Mouse (Mus musculus) neural tube, embryonic 13.5 days (tissue): ENCODE measurements around the gene Gm17490. TPM values are rescaled to one million over a fixed set of nuclear protein-coding genes. Genes with fewer than 3 reads are reported as not detected.

ENCODE experiments used
- ATAC-seq: fragments of 200-750 bp; cut with Nextera tagmentation; 2 replicates; pipeline ENCODE4 v1.8.0; 2017; ENCODE audit warnings: low read depth, mild to moderate bottlenecking, moderate TSS enrichment, moderate library complexity
- H3K27ac ChIP-seq: fragments of 300-500 bp; sonication (generic); replicated peaks from 2 replicates; pipeline ENCODE4 v1.5.1; 2015; ENCODE audit warnings: moderate library complexity, mild to moderate bottlenecking, inconsistent platforms
- H3K27me3 ChIP-seq: fragments of 300-500 bp; sonication (generic); 2 replicates; pipeline ENCODE4 v1.6.1; 2015; ENCODE audit warnings: mild to moderate bottlenecking, inconsistent platforms
- H3K36me3 ChIP-seq: fragments of 300-500 bp; sonication (generic); 2 replicates; pipeline ENCODE4 v1.6.1; 2015; ENCODE audit warnings: mild to moderate bottlenecking, inconsistent platforms
- H3K4me1 ChIP-seq: fragments of 300-500 bp; sonication (generic); replicated peaks from 2 replicates; pipeline ENCODE4 v1.6.1; 2015; ENCODE audit warnings: inconsistent platforms
- H3K4me2 ChIP-seq: fragments of 300-500 bp; sonication (generic); 2 replicates; pipeline ENCODE4 v1.6.1; 2015; ENCODE audit warnings: inconsistent platforms, mild to moderate bottlenecking, moderate library complexity
- H3K4me3 ChIP-seq: fragments of 300-500 bp; sonication (generic); 2 replicates; pipeline ENCODE4 v1.5.1; 2015; ENCODE audit warnings: mild to moderate bottlenecking, inconsistent platforms
- H3K9ac ChIP-seq: fragments of 300-500 bp; sonication (generic); 2 replicates; pipeline ENCODE4 v1.6.1; 2015; ENCODE audit warnings: moderate library complexity, mild to moderate bottlenecking, inconsistent platforms
- H3K9me3 ChIP-seq: fragments of 300-500 bp; sonication (generic); 2 replicates; pipeline ENCODE4 v1.6.1; 2016; ENCODE audit warnings: inconsistent platforms
- WGBS: fragments of 180-500 bp; shearing (Covaris S2); methylation state at CpG from one replicate; pipeline ENCODE4 v1.1.7; 2015; 5-methylcytosine and 5-hydroxymethylcytosine counted together
- polyA plus RNA-seq: library from polyadenylated mRNA; unstranded; fragments of >200 nt; fragmentation: Nextera tagmentation; extraction: Ambion mirVana; gene quantifications from 2 replicates; pipeline ENCODE4 v1.2.1, GENCODE M21; 2015

Gene Gm17490
- polyA plus RNA-seq, 1 experiment from 2014 or later = not detected

DNA sequence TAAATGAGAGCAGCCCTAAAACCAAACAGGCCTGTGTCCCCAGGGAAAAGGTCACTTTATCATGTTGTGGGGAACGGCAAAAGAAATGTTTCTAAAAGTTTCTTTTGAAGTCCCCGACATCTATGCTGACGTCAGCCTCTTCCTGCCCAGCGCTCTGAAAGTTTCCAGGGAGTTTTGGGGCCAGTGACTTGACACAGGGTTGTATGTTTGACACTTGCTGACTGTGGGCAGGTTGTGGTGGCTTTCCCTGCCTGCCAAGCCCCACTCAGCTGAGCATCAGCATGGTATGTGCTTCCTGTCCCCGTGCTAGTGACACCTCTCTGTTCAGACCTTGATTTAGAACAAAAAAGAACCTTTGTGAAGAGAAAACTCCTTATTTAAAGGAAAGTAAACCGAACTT, 27.3 kb upstream of the Gm17490 start:
- Histone ChIP-seq H3K27me3 (no peaks in the 10 kb centered on the region), H3K4me2 (no peak overlapping the region), H3K9me3 (no peaks in the 10 kb centered on the region), H3K36me3 (no peaks in the 10 kb centered on the region), H3K4me3 (no peak overlapping the region), H3K9ac (no peak overlapping the region), H3K27ac (no peak overlapping the region), H3K4me1 (no peaks in the 10 kb centered on the region)
- no peak for ATAC-seq
- WGBS = 66% methylated on average over 6 of the region's 6 CpGs

DNA sequence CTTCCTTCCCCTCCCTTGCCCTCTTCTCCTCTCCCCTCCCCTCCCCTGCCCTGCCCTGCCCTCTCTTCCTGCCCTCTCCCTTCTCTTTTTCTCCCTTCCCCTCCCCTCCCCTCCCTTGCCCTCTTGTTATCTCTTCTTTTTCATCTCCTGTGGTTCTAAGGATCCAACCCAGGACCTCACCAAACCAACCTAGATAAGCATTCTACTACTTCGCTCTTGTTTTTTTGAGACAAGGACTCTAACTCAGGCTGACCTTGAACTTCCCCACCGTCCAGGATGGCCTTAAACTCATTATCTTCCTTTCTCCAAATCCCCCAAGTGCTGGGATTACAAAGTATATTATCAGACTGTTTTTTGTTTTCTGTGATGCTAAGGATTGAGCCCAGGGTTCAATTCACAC, 26.7 kb upstream of the Gm17490 start:
- no peaks in the 10 kb centered on the region for H3K36me3 ChIP-seq
- no peak for ATAC-seq
- no peak overlapping the region for H3K4me3 ChIP-seq
- no peak overlapping the region for H3K4me2 ChIP-seq
- H3K9me3 ChIP-seq = no peaks in the 10 kb centered on the region
- 75% methylated on average over 2 of the region's 2 CpGs for whole genome bisulfite sequencing
- no peaks in the 10 kb centered on the region for H3K27me3 ChIP-seq
- no peak overlapping the region for H3K9ac ChIP-seq
- H3K4me1 ChIP-seq = no peaks in the 10 kb centered on the region
- no peak overlapping the region for H3K27ac ChIP-seq

DNA sequence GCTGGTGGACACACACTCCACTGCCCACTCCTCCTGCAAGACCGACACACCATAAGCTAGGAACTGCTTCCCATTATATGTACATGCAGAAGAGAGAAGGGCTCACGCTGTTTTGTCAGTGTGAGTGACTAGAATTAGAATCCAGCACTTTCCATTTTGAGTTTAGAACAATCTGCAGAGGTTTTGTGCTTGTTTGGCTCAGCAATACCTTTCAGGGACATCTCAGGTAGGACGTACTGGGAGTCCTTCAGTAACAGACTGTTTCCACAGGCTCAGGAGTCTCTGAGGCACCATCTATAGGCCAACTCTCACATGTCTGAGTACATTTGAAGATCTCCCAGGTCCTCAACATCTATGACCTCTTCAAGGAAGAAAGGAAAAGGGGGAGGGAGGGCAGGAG, 26.1 kb upstream of the Gm17490 start:
- Histone ChIP-seq H3K27ac (no peak overlapping the region), H3K9me3 (no peaks in the 10 kb centered on the region), H3K4me3 (no peak overlapping the region), H3K4me1 (no peaks in the 10 kb centered on the region), H3K4me2 (no peak overlapping the region), H3K27me3 (no peaks in the 10 kb centered on the region), H3K36me3 (no peaks in the 10 kb centered on the region), H3K9ac (no peak overlapping the region)
- 88% methylated on average over 3 of the region's 3 CpGs for WGBS
- no peak for ATAC-seq

DNA sequence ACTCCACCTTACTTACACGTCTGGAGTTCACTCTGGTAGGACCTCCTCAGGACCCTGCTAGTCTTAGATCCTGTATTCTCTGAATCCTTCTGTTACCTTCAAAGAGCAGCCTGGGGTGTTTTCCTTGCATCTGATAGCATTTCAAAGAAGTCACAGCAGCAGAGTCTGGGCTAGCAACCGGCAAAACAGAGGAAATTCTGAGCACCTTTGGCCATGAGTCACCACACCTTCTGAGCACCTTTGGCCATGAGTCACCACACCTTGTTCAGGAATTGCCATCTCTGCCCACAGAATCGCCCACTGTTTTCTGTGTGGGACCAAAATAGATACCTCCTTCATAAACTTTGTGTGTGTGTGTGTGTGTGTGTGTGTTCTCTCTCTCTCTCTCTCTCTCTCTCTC, 25.4 kb upstream of the Gm17490 start:
- H3K4me3 ChIP-seq = no peak overlapping the region

DNA sequence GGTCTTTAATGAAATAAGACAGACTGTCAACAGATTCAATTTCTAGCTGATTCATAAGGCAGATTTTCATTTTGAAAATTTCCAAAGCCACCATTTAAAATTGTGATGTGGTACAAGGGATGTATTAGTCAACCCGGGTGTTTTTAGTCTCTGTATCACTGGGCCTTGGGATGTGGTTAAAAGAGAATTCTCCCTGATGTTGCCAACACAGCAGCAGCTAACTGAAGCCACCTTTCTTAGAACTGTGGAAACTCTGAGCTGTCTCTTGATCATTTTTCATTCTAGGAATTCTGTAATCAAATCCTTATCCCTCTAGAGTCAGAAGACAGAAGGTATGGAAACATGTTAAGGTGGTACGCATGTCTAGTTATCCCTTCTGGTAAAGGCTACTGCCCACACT, 19.2 kb upstream of the Gm17490 start:
- no peak overlapping the region for H3K4me3 ChIP-seq
- no peaks in the 10 kb centered on the region for H3K36me3 ChIP-seq
- no peak for ATAC-seq
- no peaks in the 10 kb centered on the region for H3K9me3 ChIP-seq
- WGBS = 88% methylated on average over 2 of the region's 2 CpGs
- no peak overlapping the region for H3K9ac ChIP-seq
- H3K4me1 ChIP-seq = no peaks in the 10 kb centered on the region
- no peak overlapping the region for H3K27ac ChIP-seq
- no peaks in the 10 kb centered on the region for H3K27me3 ChIP-seq
- H3K4me2 ChIP-seq = no peak overlapping the region

More for the DNA sequence above, 25.4 kb upstream of the Gm17490 start:
- Histone ChIP-seq H3K4me1 (no peaks in the 10 kb centered on the region), H3K4me2 (no peak overlapping the region), H3K27ac (no peak overlapping the region), H3K9me3 (no peaks in the 10 kb centered on the region), H3K9ac (no peak overlapping the region), H3K27me3 (no peaks in the 10 kb centered on the region), H3K36me3 (no peaks in the 10 kb centered on the region)
- 57% methylated on average over 3 of the region's 3 CpGs for WGBS
- no peak for ATAC-seq

DNA sequence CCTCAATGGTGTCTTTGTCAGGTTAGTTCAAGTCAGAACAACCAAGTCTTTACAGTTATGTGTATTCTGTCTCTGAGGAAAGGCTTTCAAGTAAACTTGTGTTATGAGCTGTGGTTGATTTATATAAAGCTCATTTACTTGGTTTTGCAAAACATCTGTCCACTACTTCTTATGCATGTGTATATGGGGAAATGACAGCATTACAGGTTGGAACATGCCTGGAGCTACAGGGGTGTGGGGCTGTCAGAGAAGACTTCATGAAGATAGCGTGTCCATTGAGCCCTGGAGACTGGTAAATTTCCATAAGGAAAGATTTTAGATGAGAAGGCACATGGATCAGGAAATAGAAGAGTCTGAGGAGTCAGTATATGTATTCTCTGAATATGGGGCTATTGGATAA, 18.0 kb upstream of the Gm17490 start:
- no peaks in the 10 kb centered on the region for H3K36me3 ChIP-seq
- H3K4me1 ChIP-seq = no peaks in the 10 kb centered on the region
- no peaks in the 10 kb centered on the region for H3K27me3 ChIP-seq
- no peak overlapping the region for H3K9ac ChIP-seq
- H3K27ac ChIP-seq = no peak overlapping the region
- no peaks in the 10 kb centered on the region for H3K9me3 ChIP-seq
- H3K4me3 ChIP-seq = no peak overlapping the region
- ATAC-seq = no peak
- no peak overlapping the region for H3K4me2 ChIP-seq
- 91% methylated on average over 1 of the region's 1 CpGs for WGBS

DNA sequence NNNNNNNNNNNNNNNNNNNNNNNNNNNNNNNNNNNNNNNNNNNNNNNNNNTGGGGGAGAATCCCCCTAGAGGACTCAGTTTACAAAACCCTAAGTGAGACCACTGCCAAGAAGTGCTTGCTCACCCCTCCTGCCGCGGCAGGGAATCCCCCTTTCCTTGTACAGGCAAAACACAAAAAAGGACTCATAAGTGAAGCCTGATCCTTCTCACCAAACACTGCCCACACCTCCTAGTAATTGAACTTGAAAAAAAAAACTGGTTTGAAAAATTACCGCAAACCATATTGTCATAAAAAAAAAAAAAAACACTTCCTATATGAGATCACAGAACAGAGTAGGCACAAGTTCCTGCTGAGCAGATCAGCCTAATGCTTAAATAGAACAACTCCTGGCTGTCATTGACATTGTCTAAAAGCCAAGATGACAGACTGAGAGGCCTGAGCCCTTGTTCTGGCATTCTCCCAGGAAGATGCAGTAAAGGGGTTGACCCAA, 16.4 kb upstream of the Gm17490 start, which contains the start of gene Il2ra:
Gene Il2ra, plus strand, starts transcription at position 357 of the 491 bp plus-strand sequence.
- H3K9ac ChIP-seq = no peak within 1 kb of the TSS
- no peak within 1 kb of the TSS for H3K27ac ChIP-seq
- 90% methylated on average over 3 of the region's 3 CpGs for WGBS
- no peaks in the 10 kb centered on the region for H3K4me1 ChIP-seq
- H3K4me2 ChIP-seq = no peak within 1 kb of the TSS
- H3K4me3 ChIP-seq = no peak within 1 kb of the TSS
- H3K27me3 ChIP-seq = no peaks in the 10 kb centered on the region
- ATAC-seq = no peak
- H3K36me3 ChIP-seq = no peaks in the 10 kb centered on the region
- H3K9me3 ChIP-seq = no peaks in the 10 kb centered on the region

DNA sequence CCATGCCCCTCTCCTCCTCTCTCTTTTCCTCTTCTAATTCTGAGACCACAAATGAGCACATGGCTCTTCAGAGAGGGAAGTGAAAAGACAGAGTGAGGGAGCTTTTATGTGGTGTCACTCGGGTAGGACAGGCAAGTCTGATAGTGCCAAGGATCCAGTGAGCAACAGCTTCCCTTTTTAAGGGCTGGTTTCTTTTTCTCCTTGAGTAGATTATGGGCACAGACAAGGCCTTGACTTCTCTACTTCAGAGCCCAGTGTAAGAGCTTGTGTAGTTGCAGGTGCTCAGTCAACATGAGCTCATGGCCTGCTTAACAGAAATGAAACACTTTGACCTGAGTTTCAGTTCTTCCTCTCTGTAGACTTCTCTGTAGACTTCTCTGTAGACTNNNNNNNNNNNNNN, 11.1 kb upstream of the Gm17490 start:
- WGBS = 83% methylated on average over 1 of the region's 1 CpGs

DNA sequence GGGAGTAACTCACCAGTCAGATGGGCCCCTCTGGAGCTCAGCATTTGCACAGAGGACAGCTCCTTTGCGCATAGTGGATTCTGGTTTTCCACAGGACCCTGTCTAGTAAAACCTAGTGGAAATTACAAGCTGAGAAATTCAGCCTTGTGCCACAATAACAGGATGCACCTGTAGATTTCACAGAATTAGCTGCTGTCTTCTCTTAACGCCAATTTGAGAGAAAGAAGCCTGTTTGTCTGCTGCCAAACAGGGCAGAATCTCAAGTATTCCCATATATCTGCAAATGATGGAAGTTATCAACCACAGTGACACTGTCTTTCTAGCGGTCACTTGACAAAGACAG, 10.0 kb upstream of the Gm17490 start:
- WGBS = 78% methylated on average over 3 of the region's 3 CpGs
- Histone ChIP-seq H3K4me3 (no peak overlapping the region), H3K9me3 (no peaks in the 10 kb centered on the region), H3K36me3 (no peaks in the 10 kb centered on the region), H3K4me2 (no peak overlapping the region), H3K9ac (no peak overlapping the region), H3K4me1 (no peaks in the 10 kb centered on the region), H3K27me3 (no peaks in the 10 kb centered on the region), H3K27ac (no peak overlapping the region)
- no peak for ATAC-seq

More for the DNA sequence above, 11.1 kb upstream of the Gm17490 start:
- no peak for ATAC-seq
- H3K27ac ChIP-seq = no peak overlapping the region
- H3K9ac ChIP-seq = no peak overlapping the region
- H3K9me3 ChIP-seq = no peaks in the 10 kb centered on the region
- no peak overlapping the region for H3K4me3 ChIP-seq
- H3K27me3 ChIP-seq = no peaks in the 10 kb centered on the region
- no peak overlapping the region for H3K4me2 ChIP-seq
- H3K36me3 ChIP-seq = no peaks in the 10 kb centered on the region
- no peaks in the 10 kb centered on the region for H3K4me1 ChIP-seq

DNA sequence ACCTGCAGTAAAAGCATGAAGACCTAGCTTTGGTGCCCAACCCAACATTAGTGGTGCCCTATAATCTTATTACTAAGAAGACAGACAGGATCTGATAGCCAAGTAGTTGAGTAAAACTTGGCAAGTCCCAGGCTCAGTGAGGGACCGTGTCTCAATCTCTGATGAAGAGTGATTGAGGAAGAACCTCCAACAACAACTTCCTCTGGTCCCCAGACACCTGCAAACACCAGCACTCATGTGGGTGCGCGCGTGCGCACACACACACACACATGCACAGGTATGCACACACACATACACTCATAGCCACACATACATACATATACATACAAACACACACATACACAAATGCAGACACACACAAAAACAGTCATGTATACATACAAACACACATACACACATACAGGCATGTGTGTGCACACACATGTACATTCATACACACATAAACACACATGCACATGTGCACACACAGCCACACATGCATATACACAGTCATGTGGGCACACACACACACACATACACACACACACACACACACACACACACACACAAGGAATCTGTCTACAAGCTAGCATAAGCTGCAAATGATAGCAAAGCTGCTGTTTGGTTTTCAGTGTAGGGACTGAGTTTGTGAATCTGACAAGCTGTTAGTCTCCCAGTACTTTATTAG, 9.5 kb upstream of the Gm17490 start:
- Histone ChIP-seq H3K36me3 (no peaks in the 10 kb centered on the region), H3K27me3 (no peaks in the 10 kb centered on the region), H3K27ac (no peak overlapping the region), H3K4me1 (no peaks in the 10 kb centered on the region), H3K4me3 (no peak overlapping the region), H3K9me3 (no peaks in the 10 kb centered on the region), H3K9ac (no peak overlapping the region), H3K4me2 (no peak overlapping the region)
- WGBS = 96% methylated on average over 5 of the region's 5 CpGs
- ATAC-seq = no peak

DNA sequence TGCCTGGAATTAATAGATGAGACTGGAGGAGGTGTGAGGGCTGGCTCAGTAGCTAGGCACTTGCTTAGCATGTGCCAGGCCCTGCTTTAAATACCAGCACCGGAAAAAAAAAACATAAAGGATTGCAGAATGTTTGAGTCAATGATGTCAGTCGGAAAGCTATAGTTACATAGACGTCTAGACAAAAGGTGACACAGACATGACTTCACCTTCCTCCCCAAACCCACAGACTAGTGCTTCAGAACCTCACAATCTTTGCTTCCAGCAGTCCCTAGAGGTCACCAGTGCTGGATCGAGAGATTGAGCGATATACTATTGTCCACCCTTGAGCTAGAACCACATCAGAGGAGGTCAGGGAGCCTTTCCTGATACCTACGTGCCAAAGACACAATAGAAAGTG, 9.0 kb upstream of the Gm17490 start:
- H3K27ac ChIP-seq = no peak overlapping the region
- no peaks in the 10 kb centered on the region for H3K36me3 ChIP-seq
- no peaks in the 10 kb centered on the region for H3K4me1 ChIP-seq
- H3K4me3 ChIP-seq = no peak overlapping the region
- H3K4me2 ChIP-seq = no peak overlapping the region
- no peak for ATAC-seq
- WGBS = 83% methylated on average over 6 of the region's 6 CpGs
- H3K27me3 ChIP-seq = no peaks in the 10 kb centered on the region
- H3K9me3 ChIP-seq = no peaks in the 10 kb centered on the region
- no peak overlapping the region for H3K9ac ChIP-seq

DNA sequence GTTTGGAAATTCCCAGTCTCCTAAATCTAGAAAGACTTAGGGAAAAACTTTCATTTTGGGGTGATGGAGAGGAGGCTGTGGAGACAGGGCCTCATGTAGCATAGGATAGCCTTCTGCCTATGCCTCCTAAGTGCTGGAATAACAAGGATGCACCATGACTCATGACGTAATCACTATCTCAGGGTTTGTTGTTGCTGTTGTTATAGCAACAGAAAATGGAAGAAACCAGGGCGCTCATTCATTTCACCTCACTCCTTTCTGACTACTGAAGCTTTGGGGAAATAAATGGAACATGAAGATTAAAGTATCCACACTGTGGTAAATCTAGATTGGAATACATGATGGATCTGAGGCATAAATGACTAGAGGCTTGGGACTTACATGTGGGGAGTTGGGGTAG, 2.3 kb downstream of the Gm17490 start:
- 89% methylated on average over 2 of the region's 2 CpGs for WGBS
- H3K4me3 ChIP-seq = no peak overlapping the region
- H3K9ac ChIP-seq = no peak overlapping the region

DNA sequence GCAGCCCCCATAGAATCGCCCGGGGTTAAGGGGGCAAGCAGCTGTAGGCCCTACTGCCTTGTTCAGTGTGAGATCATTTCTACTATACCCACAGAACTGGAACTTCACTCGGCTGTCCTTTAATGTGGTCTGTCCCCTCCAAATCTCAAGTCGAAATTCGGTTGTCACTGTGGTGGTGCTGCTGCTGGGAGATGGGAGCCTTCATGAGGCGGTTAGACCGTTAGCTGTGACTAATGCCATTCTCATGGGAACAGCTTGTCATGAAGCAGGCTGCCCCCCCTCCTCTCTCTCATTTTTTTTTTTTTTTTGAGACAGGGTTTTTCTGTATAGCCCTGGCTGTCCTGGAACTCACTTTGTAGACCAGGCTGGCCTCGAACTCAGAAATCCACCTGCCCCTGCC, 2.9 kb downstream of the Gm17490 start:
- no peak overlapping the region for H3K4me2 ChIP-seq
- H3K9ac ChIP-seq = no peak overlapping the region
- H3K27me3 ChIP-seq = no peaks in the 10 kb centered on the region
- H3K4me1 ChIP-seq = no peaks in the 10 kb centered on the region
- 90% methylated on average over 8 of the region's 8 CpGs for WGBS
- H3K36me3 ChIP-seq = no peaks in the 10 kb centered on the region
- no peak overlapping the region for H3K4me3 ChIP-seq
- no peak for ATAC-seq
- H3K9me3 ChIP-seq = no peaks in the 10 kb centered on the region
- H3K27ac ChIP-seq = no peak overlapping the region

More for the DNA sequence above, 2.3 kb downstream of the Gm17490 start:
- Histone ChIP-seq H3K4me1 (no peaks in the 10 kb centered on the region), H3K9me3 (no peaks in the 10 kb centered on the region), H3K36me3 (no peaks in the 10 kb centered on the region), H3K27me3 (no peaks in the 10 kb centered on the region), H3K4me2 (no peak overlapping the region), H3K27ac (no peak overlapping the region)
- no peak for ATAC-seq
